Mouse (Mus musculus): ENCODE measurements at regions not wholly inside any gene's neighbourhood (a gene's known extent, or its start where the extent isn't known, plus 50 kb on each side); places are given as distances from the start of the nearest gene placed in this dataset.

DNA sequence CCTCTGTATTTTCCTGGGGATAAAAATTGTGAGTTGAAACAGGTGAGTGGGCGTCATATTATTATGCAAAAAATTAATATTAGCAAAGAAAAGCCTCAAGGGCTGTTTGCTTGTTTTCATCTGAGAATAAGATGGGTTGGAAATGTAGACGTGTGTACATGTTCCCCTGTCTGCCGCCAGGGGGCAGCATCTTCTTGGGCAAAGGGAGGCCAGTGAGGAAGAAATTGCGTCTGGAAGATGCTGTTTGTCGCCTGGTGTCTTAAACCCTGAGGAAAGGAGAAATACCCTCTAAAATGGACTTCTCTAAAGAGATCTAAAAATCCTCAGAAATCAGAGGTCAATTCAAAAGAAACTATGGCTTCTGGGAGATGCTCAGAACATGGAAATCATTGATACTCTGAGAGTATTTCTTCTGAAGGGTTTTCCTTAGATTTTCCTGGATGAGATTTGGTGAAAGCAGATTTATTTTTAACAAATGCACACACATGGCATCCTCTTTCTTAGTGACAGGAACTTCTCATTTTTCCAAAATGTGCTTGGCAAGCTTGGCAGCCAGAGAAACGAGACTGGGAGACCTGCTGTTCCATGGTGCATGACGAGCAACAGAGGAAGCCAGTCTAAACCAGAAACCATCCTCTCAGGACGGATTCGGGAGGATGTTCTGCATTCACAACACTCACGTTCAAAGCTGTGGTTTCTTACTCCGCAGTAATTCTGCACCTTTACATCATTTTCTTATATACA, 222.8 kb upstream of the Btbd3 start:
- Histone ChIP-seq H3K36me3 (ENCODE audit: control insufficient read depth, insufficient read depth, low read length) (no peaks in the 10 kb centered on the region), H3K9ac (ENCODE audit: low read depth, low read length) (peak overlapping the region; percentile 34; the same call in 1 of the 2 replicates), H3K4me2 (ENCODE audit: low read depth, low read length) (peak overlapping the region; percentile 30), H3K4me1 (ENCODE audit: control insufficient read depth, insufficient read depth, low read length) (no peaks in the 10 kb centered on the region), H3K27ac (replicated peaks; ENCODE audit: low read depth, low read length) (0 out of 2 replicates have a peak overlapping the region, but pooled peaks have one; percentile 11), H3K4me3 (ENCODE audit: low read depth, low read length) (no peak overlapping the region), H3K9me3 (ENCODE audit: control insufficient read depth, low read length) (no peaks in the 10 kb centered on the region), H3K27me3 (replicated peaks; ENCODE audit: control insufficient read depth, insufficient read depth, low read length) (no peaks in the 10 kb centered on the region)
- peak; percentile 55; the same call in 1 of the 2 replicates for ATAC-seq (ENCODE audit: low read depth)
- WGBS: 24% methylated on average over 11 of the region's 11 CpGs
- peak; percentile 88 for DNase-seq (ENCODE audit: low spot score)

- ATAC-seq (ENCODE audit: low read depth): no peak
- 97% methylated on average over 1 of the region's 1 CpGs for WGBS
- Histone ChIP-seq H3K36me3 (ENCODE audit: control insufficient read depth, insufficient read depth, low read length) (no peaks in the 10 kb centered on the region), H3K4me3 (ENCODE audit: low read depth, low read length) (no peak overlapping the region), H3K9ac (ENCODE audit: low read depth, low read length) (no peak overlapping the region), H3K4me1 (ENCODE audit: control insufficient read depth, insufficient read depth, low read length) (no peaks in the 10 kb centered on the region), H3K27me3 (replicated peaks; ENCODE audit: control insufficient read depth, insufficient read depth, low read length) (no peaks in the 10 kb centered on the region), H3K27ac (replicated peaks; ENCODE audit: low read depth, low read length) (no peak overlapping the region), H3K4me2 (ENCODE audit: low read depth, low read length) (no peak overlapping the region), H3K9me3 (ENCODE audit: control insufficient read depth, low read length) (no peaks in the 10 kb centered on the region)
- DNase-seq (ENCODE audit: low spot score): no peak
Measured at GRCm38 (mm10) chr2:138027411-138027810, 229.0 kb upstream of the Btbd3 start.

DNA sequence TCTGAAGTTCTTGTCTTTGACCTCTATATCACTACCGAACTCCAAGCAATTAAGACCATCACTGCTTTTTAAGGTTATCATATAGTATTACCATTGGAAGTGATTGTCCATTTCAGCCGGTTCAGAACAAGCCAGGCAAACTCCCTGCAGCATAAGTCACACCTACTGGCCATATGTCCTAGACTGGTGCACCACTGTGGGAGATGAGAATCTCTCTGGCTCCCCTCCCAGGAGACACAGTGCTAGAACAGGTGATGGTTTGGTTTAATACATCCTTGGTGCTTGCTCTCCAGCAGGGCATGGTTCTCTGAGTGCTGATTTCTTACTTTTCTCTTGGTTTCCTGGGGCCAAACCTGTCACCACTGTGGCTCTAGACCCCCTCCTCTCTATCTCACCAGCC, 232.8 kb upstream of the Btbd3 start:
- Histone ChIP-seq H3K27me3 (replicated peaks; ENCODE audit: control insufficient read depth, insufficient read depth, low read length) (no peaks in the 10 kb centered on the region), H3K4me1 (ENCODE audit: control insufficient read depth, insufficient read depth, low read length) (no peaks in the 10 kb centered on the region), H3K36me3 (ENCODE audit: control insufficient read depth, insufficient read depth, low read length) (no peaks in the 10 kb centered on the region), H3K9me3 (ENCODE audit: control insufficient read depth, low read length) (no peaks in the 10 kb centered on the region), H3K27ac (replicated peaks; ENCODE audit: low read depth, low read length) (no peak overlapping the region), H3K4me2 (ENCODE audit: low read depth, low read length) (no peak overlapping the region), H3K9ac (ENCODE audit: low read depth, low read length) (no peak overlapping the region), H3K4me3 (ENCODE audit: low read depth, low read length) (no peak overlapping the region)
- 74% methylated on average over 2 of the region's 2 CpGs for WGBS
- ATAC-seq (ENCODE audit: low read depth): no peak
- DNase-seq (ENCODE audit: low spot score): no peak

DNA sequence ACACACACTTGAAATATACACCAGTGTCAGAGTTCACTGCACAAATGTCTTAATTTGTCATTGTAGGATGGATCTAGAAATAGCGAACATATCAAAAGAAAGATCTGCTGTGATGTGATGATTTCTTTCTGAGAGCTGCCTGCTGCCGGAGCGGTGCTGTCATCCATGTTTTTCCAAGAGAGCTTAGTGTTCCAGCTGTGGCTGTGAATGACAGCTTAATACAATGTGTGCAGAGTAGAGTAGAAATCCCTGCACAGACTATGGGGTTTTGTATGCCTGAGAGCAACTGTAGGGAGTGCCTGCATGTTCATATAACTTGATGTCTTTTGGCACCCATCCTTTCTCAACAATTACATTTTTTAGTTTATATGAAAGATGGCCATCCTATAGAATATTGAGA, 274.6 kb upstream of the Btbd3 start:
- Histone ChIP-seq H3K36me3 (ENCODE audit: control insufficient read depth, insufficient read depth, low read length) (no peaks in the 10 kb centered on the region), H3K27me3 (replicated peaks; ENCODE audit: control insufficient read depth, insufficient read depth, low read length) (no peaks in the 10 kb centered on the region), H3K9ac (ENCODE audit: low read depth, low read length) (no peak overlapping the region), H3K4me1 (ENCODE audit: control insufficient read depth, insufficient read depth, low read length) (no peaks in the 10 kb centered on the region), H3K27ac (replicated peaks; ENCODE audit: low read depth, low read length) (no peak overlapping the region), H3K4me3 (ENCODE audit: low read depth, low read length) (no peak overlapping the region), H3K4me2 (ENCODE audit: low read depth, low read length) (no peak overlapping the region), H3K9me3 (ENCODE audit: control insufficient read depth, low read length) (no peaks in the 10 kb centered on the region)
- ATAC-seq (ENCODE audit: low read depth): no peak
- peak; percentile 15 for DNase-seq (ENCODE audit: low spot score)
- 51% methylated on average over 3 of the region's 3 CpGs for WGBS

DNA sequence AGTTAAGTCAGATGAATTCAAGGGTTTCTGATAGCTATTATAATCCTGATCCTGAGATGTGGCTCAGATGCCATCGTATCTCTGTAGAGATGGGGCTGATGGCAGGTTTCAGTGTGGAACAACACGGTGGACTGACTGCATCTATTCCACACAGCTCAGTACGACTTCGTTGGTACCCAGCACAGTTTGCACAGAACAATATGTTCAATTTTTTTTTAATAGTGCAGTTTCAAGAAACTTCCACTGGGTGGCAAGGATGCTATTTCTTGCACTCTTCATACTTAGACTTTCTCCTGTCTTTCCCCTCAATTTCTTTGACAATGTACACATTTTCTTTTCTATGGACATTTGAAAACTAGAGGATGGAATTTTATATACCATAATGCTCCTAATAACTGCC, 278.6 kb upstream of the Btbd3 start:
- Histone ChIP-seq H3K27ac (replicated peaks; ENCODE audit: low read depth, low read length) (no peak overlapping the region), H3K27me3 (replicated peaks; ENCODE audit: control insufficient read depth, insufficient read depth, low read length) (no peaks in the 10 kb centered on the region), H3K9me3 (ENCODE audit: control insufficient read depth, low read length) (no peaks in the 10 kb centered on the region), H3K4me1 (ENCODE audit: control insufficient read depth, insufficient read depth, low read length) (no peaks in the 10 kb centered on the region), H3K36me3 (ENCODE audit: control insufficient read depth, insufficient read depth, low read length) (no peaks in the 10 kb centered on the region), H3K9ac (ENCODE audit: low read depth, low read length) (no peak overlapping the region), H3K4me3 (ENCODE audit: low read depth, low read length) (no peak overlapping the region), H3K4me2 (ENCODE audit: low read depth, low read length) (no peak overlapping the region)
- 38% methylated on average over 4 of the region's 4 CpGs for WGBS
- no peak for ATAC-seq (ENCODE audit: low read depth)
- DNase-seq (ENCODE audit: low spot score): peak; percentile 18

- Histone ChIP-seq H3K27ac (replicated peaks; ENCODE audit: low read depth, low read length) (no peak overlapping the region), H3K27me3 (replicated peaks; ENCODE audit: control insufficient read depth, insufficient read depth, low read length) (no peaks in the 10 kb centered on the region), H3K4me2 (ENCODE audit: low read depth, low read length) (no peak overlapping the region), H3K4me1 (ENCODE audit: control insufficient read depth, insufficient read depth, low read length) (no peaks in the 10 kb centered on the region), H3K9ac (ENCODE audit: low read depth, low read length) (no peak overlapping the region), H3K4me3 (ENCODE audit: low read depth, low read length) (no peak overlapping the region), H3K36me3 (ENCODE audit: control insufficient read depth, insufficient read depth, low read length) (no peaks in the 10 kb centered on the region), H3K9me3 (ENCODE audit: control insufficient read depth, low read length) (no peaks in the 10 kb centered on the region)
- 53% methylated on average over 3 of the region's 3 CpGs for WGBS
- ATAC-seq (ENCODE audit: low read depth) (no peak), DNase-seq (ENCODE audit: low spot score) (no peak)
Measured at GRCm38 (mm10) chr2:137974651-137975050, 281.7 kb upstream of the Btbd3 start.

DNA sequence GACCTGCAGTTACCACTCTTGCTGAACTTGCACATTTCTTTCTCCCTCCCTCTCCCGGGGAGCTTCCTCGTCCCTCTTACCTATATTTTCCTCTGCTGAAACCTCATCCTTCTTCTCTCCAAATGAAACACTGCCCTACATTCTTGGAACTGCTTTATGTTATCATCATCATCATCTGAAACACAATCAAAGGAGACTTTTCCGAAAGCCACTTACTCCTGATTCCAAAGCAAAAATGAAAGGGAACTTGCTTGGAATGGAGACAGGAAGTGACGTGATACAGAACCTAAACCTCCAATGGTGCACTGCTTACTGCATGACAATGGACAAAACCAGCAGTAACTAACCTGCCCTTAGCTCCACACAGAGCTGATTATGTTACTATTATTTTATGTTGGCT, 287.2 kb upstream of the Btbd3 start:
- no peak overlapping the region for H3K4me3 ChIP-seq (ENCODE audit: low read depth, low read length)
- H3K27me3 ChIP-seq (replicated peaks; ENCODE audit: control insufficient read depth, insufficient read depth, low read length): no peaks in the 10 kb centered on the region
- DNase-seq (ENCODE audit: low spot score) (no peak), ATAC-seq (ENCODE audit: low read depth) (no peak)
- WGBS: 58% methylated on average over 4 of the region's 4 CpGs
- no peaks in the 10 kb centered on the region for H3K36me3 ChIP-seq (ENCODE audit: control insufficient read depth, insufficient read depth, low read length)
- no peak overlapping the region for H3K27ac ChIP-seq (replicated peaks; ENCODE audit: low read depth, low read length)
- H3K4me1 ChIP-seq (ENCODE audit: control insufficient read depth, insufficient read depth, low read length): no peaks in the 10 kb centered on the region; the same call in 1 of the 2 replicates
- H3K9me3 ChIP-seq (ENCODE audit: control insufficient read depth, low read length): no peaks in the 10 kb centered on the region
- H3K9ac ChIP-seq (ENCODE audit: low read depth, low read length): no peak overlapping the region
- H3K4me2 ChIP-seq (ENCODE audit: low read depth, low read length): no peak overlapping the region

DNA sequence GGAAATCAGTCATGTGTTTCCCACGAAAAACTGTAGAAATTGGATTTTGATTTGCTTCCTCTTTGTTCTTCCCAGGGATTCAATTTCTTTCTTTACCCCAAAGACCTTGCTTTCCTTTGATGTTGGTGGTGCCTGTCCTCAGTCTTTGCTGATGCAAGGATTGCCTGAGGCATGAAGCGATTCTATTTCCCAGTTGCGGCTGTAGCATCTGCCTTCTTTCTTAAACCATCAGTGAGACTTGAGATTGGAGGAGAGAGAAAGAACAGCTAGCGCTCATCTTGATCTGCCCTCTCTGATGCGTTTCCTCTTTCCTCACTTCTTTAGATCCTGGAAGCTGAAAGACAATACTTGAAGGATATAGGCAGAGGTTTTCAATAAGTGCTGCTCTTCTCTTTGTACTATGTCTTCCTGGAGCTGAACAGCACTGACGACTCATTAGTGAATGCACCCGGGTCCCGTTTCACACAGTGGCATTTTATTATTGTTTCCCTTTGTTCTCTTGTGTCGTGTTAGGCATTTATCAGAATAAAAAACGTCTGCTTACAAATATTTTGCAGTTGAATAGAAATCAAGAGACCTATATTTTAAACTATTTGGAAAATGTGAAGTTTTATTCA, 289.8 kb upstream of the Btbd3 start:
- no peak for ATAC-seq (ENCODE audit: low read depth)

DNA sequence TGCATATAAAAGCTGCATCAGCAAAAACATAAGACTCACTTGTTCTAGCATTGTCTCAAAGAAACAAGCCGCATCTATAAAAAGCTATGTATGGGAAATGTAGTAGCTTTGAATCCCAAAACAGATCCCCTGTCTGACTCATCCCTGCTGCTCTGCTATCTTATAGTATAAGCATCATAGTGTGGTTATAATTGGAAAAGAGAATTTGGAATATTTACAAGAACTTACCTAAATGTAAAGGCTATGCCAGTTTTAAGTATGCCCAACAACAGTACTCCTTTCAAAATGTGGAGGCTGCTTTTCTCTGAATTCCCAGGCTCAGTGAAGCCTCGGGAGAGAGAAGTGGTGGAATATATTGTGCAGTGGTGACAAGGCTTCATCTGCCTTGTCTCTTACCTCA, 301.5 kb upstream of the Btbd3 start:
- H3K36me3 ChIP-seq (ENCODE audit: control insufficient read depth, insufficient read depth, low read length): no peaks in the 10 kb centered on the region
- H3K4me2 ChIP-seq (ENCODE audit: low read depth, low read length): no peak overlapping the region
- ATAC-seq (ENCODE audit: low read depth) (no peak), DNase-seq (ENCODE audit: low spot score) (no peak)
- no peaks in the 10 kb centered on the region for H3K4me1 ChIP-seq (ENCODE audit: control insufficient read depth, insufficient read depth, low read length)
- no peak overlapping the region for H3K4me3 ChIP-seq (ENCODE audit: low read depth, low read length)
- H3K27ac ChIP-seq (replicated peaks; ENCODE audit: low read depth, low read length): no peak overlapping the region
- no peak overlapping the region for H3K9ac ChIP-seq (ENCODE audit: low read depth, low read length)
- no peaks in the 10 kb centered on the region for H3K9me3 ChIP-seq (ENCODE audit: control insufficient read depth, low read length)
- WGBS: 90% methylated on average over 2 of the region's 2 CpGs
- no peaks in the 10 kb centered on the region for H3K27me3 ChIP-seq (replicated peaks; ENCODE audit: control insufficient read depth, insufficient read depth, low read length)

More for the DNA sequence above, 289.8 kb upstream of the Btbd3 start:
- Histone ChIP-seq H3K27ac (replicated peaks; ENCODE audit: low read depth, low read length) (no peak overlapping the region), H3K4me3 (ENCODE audit: low read depth, low read length) (no peak overlapping the region), H3K9me3 (ENCODE audit: control insufficient read depth, low read length) (no peaks in the 10 kb centered on the region), H3K4me2 (ENCODE audit: low read depth, low read length) (no peak overlapping the region), H3K9ac (ENCODE audit: low read depth, low read length) (no peak overlapping the region), H3K4me1 (ENCODE audit: control insufficient read depth, insufficient read depth, low read length) (no peaks in the 10 kb centered on the region; the same call in 1 of the 2 replicates), H3K36me3 (ENCODE audit: control insufficient read depth, insufficient read depth, low read length) (no peaks in the 10 kb centered on the region), H3K27me3 (replicated peaks; ENCODE audit: control insufficient read depth, insufficient read depth, low read length) (no peaks in the 10 kb centered on the region)
- peak; percentile 16 for DNase-seq (ENCODE audit: low spot score)
- 33% methylated on average over 10 of the region's 10 CpGs for WGBS
